Mouse (Mus musculus) bone marrow macrophage, adult 2 months (primary cell): ENCODE data around the gene Prdm10.

ENCODE experiments used
- CTCF ChIP-seq: IDR thresholded peaks from 2 replicates; pipeline ENCODE4 v1.5.1; 2012; ENCODE audit warnings: low read depth, mild to moderate bottlenecking, low read length, moderate library complexity
- POLR2A ChIP-seq: IDR thresholded peaks from 2 replicates; pipeline ENCODE4 v1.6.1; 2012; ENCODE audit warnings: mild to moderate bottlenecking, low read depth, low read length, borderline replicate concordance

DNA sequence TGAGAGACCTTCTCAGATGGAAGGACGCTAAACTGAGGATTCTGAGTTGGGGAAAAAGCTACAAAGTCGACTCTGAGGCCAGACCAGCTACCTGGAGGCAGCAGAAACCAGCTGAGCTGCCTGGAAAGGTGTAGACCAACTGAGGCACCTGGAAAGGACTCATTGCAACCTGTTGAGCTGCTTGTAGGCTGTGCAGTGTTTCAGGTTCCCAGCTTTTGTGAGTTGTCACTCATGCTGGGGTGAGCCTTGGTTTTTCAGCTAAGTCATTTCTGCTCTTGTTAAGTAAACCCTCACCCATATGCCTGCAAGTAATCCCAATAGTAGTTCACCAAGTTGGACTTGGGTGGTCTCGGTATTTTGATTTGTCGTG is 105.1 kb downstream of the Prdm10 start:
- TF ChIP-seq CTCF (no peak), POLR2A (no peak)
